Mouse (Mus musculus): ENCODE data around the gene Dnajb1.

Dnajb1 gene

DNA sequence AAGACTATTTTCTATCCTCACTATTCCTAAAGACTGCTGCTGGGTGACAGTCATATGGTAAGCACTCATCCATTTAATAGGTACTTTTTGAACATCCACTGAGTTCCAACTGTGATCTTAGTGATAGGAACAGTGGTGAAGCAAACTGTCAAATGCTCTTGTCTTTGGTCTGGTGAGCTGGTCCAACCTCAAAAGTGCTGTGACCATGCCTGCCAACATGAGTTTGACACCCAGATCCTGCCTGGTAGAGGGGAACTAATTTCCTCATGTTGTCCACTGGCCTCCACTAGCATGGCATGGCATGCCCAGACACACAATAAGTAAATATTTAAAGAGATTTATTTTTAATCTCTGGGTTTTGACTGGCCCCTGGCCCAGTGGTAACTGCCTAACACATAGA lies 8.6 kb downstream of the Dnajb1 start:
- no peak for DNase-seq

DNA sequence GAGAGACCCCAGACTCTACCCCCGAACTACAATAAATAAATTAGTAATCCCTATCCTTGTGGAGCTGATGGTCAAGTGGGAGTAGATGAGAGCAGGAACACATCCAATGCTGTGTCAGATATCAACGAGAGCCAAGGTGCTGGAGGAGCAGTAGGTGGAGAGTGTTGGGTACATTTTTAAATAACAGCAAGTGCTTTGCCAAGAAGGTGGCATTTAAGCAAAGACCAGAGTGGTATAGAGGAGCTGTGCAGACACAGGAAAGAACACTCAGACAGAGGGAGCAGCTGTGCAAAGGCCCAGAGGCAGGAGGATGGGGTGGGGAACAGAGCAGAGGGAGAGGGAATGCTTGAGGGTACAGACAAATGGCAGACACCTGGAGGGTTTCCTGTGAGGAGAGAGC lies 9.1 kb downstream of the Dnajb1 start:
- no peak for DNase-seq

DNA sequence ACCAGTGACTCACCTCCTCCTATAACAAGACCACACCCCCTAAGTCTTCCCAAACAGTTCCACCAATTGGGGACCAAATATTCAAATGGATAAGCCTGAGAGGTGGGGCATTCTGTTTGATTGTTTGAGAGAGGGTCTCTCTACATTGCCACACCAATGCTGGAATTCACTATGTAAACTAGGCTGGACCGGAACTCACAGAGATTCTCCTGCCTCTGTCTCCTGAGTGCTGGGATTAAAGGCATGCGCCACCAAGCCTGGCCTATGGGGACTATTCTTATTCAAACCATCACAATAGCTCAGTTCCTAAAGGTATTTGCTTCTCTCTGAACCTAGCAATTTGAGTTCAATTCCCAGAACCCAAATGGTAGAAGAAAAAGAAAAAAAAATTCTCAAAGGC lies 10.6 kb downstream of the Dnajb1 start:
- no peak for DNase-seq

DNA sequence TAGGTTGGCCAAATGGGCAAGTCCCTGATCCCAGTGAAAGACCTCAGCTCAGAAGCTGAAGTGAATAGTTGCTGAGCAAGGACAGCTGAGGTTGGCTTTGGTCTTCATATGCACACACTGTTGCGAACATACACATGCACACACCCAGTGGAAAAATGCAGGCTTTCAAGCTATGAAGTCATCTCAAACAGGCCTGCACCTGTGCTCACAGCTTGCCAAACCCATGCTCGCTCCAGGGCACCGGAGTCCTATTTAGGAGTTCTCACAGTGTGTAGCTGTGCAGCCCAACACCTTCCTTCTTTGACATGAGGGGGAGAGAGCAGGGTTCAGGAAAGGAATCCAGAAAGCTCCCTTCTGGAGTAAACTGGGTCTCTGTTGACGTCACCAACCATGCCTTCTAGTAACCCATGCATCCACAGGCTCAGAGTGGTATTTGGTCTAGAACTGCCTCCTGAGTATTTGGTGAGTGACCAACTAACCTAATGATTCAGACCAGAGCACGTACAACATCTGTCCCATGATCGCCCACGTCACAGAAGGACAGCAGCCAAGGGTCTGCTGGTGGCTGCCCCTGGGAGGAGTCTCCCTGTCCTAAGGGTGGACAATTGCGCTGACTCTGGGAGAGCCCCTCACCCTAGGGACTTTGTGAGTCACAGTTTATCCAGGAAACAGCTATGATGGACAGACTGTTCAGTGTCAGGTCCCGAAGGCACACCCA lies 11.7 kb downstream of the Dnajb1 start:
- DNase-seq = no peak

DNA sequence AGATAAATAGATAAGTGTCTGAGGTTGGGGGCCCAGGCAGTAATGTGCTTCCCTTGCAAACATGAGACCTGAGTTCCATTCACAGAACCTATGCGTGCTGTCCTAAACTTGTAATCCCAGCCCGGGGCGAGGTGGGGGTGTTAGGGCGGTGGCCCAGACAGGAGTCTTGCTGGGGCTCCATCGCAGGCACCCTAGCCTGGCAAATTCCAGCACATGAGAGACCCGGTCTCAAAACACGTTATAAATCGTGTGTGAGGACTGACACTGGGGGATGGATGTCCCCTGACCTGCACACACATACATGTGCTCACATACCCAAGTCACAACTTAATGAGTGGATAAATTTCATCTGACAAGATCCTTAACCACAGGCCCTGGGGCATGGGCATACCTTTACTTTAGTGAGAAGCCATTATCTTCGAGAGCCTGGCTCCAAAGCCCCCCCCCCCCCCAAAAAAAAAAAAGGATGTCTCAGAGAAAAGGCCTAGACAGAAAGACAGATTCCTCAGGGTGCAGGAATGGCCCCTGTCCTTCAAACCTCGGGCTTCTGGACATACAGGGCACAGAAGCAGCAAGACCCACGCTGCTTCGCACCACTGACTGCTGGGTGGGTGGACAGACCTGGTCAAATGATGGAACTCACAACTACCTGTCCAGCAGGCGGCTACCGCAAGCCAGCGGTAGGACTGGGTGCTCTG lies 13.8 kb downstream of the Dnajb1 start:
- DNase-seq = no peak

DNA sequence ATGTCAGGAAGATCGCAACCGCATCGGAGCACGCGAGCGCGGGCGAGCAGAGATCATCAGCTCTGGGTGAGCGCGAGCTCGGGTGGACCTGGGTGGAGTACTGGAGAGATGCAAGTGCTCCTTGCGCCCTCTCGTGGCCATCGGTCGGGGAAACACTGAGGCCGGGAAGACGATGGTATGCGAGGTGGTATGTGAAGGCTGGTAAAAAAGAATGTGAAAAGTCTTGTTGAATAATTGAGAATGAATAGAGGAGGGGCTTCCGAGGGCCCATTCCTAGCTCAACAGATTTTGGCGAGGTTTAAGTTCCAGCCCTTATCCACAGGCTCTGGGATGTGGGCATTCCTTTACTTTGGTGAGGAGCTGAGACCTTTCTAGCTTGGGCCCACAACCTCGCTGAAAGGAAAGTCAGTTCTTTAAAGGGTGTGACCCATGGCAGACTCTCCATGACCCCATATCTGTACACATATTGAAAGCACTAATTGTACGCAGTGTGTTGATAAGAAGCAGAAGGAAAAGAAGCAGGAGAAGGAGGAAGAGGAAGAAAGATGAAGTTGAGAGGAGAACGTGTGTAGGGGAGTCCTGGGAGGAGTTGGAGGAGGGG lies 14.5 kb downstream of the Dnajb1 start:
- peak; percentile 93 for DNase-seq

DNA sequence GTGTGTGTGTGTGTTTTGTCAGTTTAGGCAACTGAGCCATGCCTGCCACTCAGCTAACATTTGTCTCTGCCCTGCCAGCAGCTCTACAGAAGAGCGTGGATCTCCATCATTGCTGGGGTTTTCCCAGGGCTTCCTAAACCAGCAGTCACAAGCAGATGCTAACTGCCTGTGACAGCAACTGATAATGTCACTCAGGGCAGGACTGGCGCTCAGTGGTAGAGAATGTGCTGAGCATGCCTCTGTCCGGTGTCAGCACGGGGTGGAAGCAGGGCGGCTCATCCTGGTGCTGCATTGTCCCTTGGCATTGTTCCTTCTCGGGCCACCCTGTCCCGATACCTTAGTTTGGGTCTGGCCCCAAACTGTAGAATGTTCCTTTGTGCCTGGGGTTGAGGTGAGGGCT lies 15.6 kb downstream of the Dnajb1 start:
- DNase-seq = no peak

DNA sequence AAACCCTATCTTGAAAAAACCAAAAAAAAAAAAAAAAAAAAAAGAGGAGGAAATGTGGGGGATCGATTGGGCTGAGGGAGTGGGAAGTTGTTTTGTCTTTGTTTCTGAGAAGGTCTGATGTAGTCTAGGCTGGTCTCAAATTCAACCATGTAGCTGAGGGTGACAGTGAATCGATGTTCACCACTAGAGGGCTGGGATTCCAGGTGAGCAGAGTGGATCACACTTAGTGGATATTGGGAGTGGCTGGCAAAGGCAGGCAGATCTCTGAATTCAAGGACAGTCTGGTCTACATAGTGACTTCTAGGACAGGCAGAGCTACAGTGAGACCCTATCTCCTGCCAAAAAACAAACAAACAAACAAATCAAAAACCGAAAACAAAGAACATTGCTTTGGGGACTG lies 16.7 kb downstream of the Dnajb1 start:
- no peak for DNase-seq

DNA sequence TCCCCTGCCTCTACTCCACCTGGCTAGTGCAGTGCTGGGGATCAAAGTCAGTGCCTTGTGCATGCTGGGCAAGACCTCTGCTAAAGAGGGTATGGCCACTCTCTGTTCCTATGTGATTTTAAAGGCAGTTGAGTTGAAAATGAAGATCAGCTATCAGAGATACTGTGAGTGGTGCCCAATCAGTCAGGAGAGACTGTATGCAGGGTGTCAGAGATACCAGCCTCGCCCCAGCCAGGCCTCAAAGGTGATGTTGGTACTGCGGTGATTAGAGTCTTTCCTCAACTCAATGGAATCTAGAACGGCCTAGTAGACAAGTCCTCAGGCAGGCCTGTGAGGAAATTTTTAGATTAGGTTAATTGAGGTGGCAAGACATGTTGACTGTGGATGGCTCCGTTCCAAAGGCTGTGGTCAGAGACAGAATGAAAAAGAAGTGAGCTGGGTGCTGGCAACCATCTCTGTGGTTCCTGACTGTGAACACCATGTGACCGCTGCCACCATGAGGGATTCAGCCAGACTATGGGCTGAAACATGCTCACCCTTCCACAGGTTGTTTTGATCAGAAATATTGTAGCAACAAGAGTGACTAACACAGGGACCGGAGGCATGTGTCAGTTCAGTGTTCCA lies 17.8 kb downstream of the Dnajb1 start:
- DNase-seq = no peak

DNA sequence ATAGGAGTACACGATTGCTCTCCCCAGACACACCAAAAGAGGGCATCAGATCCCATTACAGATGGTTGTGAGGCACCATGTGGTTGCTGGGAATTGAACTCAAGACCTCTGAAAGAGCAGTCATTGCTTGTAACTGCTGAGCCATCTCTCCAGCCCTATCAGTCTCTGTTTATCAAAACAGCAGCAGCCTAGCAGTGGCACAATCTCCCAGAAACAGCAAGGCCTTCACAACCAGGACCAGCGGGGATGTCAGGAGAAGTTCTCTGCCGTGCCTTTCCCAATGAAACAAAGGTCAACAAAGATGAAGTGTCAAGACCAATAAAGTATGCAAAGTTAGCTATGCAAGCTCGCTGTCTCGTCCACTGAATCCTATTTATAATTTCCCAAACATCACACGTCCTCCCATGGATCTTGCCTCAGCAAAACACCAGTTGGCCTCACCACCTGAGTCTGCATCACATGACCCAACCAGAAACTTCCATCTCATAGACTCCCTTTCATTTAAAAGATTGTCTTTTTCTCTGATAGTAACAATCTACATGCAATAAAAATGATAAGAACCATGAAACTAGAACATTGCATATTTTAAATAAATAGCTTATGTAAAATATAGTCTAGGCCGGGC lies 24.2 kb downstream of the Dnajb1 start:
- no peak for DNase-seq

DNA sequence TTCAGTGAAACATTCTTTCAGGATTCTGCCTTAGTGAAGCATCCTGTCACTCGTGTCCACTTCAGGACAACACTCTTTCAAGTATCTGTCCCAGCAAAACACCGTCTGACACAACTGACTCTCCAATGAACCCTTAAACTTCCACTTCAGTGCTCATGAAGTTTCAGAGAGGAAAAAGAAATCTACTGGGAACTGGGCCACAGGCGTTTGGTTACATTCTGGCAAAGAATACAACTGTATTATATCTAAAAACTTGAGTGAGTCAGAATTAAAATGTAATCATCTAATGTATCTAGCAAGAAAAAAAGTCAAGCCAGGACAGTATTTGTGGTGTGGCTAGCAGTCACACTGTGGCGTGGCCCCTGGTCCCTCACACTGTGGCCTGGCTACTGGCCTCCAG lies 30.9 kb downstream of the Dnajb1 start:
- no peak for DNase-seq

DNA sequence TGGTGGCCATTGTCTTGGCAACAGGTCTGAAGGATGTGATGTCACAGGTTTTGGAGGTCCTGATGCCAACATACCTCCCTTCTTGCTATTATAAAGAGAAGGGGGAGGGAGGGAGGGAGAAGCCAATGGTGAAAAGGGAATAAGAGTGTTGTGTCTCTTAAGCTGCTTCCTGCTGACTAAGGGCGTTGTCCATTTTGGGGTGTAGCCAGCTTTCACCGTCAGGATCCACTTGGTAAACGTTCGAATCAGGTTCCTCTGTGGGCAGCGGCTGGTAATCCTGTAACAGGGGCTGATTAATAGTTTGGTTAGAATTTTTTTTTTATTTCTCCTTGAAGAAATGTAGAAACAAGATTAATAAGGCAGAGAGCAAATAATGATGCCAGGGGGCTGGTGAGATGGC lies 31.7 kb downstream of the Dnajb1 start:
- DNase-seq = no peak

DNA sequence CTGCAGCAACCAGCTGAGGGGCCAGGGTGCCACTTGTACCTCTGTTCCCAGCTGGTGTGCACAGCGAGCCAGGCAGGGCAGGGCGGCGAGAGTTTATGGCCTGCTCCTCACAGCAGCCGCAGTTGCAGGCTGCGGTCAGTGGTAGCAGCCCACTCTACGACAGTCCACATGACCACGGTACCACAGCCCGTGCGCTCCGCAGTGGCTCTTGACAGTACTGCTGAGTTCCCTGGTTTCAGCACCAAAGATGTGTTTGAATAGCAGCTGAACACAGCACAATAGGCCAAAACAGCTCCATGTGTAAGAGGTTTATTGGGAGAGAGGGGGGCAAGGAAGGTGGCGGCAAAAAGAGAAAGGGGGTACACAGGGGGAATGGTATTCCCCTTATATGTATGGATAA lies 39.5 kb downstream of the Dnajb1 start:
- DNase-seq = no peak

DNA sequence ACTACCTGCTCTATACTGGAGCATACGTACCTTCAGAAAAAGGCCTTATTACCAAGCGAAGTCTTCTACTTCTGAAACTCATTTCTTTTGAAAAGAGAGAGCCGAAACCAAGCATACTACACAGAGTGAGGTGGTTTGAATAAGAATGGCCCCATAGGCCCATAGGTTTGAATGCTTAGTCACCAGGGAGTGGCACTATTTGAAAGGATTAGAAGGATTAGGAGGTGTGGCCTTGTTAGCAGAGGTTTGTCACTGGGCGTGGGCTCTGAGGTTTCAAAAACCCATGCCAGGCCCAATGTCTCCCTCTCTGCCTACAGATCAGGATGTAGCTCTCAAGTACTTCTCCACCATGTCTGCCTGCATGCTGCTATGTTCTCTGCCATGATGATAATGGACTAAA lies 40.0 kb downstream of the Dnajb1 start:
- no peak for DNase-seq

DNA sequence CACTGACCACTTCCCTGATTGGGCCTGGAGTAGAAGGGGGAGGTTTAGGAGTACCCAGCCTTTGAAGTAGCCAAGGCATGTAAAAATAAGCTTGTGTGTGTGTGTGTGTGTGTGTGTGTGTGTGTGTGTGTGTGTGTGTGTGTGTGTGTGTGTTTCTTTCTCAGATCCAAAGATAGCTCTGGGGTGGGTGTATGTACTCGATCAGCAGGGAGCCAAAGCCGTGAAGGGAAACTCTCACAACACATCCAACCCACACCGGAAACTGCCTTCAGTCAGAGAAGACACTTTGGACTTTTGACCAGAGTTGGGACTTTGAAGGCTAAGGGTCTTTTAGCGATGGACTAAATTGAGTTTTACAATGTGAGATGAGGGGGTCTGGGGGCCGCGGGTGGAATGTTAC lies 41.7 kb downstream of the Dnajb1 start:
- DNase-seq = no peak

DNA sequence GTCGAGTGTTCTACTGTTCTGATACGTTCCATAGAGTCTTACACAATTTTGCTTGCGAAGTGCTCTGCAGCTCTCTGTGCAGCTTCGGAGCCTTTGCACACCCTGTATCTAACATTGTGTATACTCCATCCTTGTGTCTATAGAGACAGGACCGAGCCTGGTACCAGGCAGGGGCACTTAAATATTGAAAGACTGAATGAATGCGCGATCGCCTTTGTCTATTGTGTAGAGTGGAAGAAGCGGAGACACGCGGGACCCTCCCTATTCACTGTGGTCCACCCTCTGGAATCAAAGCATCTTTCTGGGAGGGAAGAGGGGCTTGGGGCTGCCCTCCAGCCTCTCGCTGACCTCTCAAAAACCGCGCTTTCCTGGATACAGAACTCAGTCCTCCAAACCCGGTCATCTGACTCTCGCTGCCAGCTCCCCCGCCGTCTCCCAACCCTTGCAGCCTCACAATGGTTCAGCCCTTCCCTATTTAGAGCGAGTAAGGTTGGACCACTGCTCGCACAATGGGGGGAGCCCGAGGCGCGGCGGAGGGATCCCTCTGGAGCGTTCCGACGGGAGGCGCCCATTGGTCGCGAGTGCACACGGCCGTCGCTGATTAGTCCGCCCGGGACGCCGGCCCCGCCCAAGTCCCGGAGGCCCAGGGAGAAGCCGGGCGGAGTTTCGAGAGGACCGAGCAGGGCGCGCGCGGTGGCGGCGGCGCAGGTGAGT lies 44.2 kb downstream of the Dnajb1 start, which contains the start of gene Gipc1:
Gipc1 (plus strand) TSS at position 648 of the 714 bp plus-strand sequence.
- DNase-seq = peak; percentile 97

DNA sequence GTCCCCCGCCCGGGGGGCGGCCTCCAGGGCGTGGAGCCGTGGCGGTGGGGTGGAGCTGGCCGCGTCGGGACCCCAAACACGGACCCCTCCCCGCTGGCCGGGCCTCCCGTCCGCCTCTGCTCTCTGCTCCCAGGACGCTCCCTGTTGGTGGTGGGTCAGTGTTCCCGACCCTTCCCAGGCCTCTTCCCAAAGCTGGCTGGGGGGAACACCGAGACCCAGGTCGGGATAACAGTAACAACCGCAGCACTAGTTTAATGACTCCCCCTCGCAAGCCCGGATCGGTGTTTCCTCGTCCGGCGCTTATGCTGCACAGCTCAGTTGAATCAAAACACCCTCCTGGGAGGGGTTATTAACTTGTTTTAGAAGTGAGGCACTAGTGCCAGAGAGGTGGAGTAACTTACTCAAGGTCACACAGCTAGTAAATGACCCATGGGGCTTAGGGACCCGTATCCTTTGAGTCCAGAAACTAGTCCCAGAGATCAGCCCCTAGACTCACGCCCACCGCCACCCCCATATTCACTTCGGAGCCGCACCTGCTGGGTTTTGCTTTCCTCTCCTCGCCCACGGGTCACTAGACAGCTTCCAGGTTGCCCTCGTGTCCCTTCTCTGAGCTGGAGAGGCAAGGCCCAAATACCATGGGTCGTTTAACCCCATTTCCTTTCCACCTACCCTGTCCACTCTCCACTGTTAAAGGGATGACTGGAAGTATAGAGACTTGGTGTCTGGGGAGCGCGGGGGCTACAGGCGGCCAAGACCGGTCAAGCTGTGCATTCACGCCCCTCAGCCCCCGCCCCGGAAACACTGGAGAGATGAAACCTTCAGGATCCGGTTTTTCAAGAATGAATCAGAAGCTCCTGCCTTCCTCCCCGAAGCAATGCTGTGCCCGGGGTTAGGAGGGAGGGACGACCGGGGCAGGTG lies 45.0 kb downstream of the Dnajb1 start:
- DNase-seq = no peak

DNA sequence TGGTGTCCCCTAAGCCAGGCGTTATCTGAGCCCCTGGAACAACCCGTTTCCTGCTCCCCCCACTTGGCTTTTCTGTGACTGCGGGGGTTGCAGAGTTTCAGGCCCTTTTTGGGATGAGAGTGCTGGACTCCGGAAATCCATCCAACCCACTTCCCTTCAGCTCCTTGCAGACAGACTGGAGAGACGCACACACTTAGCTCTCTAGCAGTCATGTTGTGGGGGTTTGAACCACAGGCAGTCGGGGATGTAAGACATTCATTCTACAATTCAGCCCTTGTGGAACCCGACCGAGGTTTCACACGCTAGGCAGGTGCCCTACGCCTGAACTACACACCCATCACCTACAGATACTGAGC lies 45.6 kb downstream of the Dnajb1 start:
- no peak for DNase-seq

DNA sequence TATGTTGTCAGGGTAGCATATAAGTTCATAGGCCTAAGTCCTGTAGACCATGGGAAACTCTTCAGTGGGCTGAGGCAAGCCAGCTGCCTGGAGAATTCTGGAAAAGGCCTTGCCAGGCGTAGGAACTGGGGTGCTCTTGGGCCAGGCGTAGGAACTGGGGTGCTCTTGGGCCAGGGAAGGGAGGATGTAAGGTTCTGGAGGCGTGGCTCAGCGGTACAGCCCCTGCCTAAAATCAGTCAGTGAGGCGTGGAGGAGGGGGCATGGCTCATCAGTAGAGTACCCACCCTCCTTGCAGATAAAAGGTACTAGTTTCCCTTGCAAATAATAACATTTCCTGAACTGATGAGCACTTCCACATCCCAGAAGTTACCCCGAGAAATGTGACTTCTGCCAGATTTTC lies 46.7 kb downstream of the Dnajb1 start:
- no peak for DNase-seq

DNA sequence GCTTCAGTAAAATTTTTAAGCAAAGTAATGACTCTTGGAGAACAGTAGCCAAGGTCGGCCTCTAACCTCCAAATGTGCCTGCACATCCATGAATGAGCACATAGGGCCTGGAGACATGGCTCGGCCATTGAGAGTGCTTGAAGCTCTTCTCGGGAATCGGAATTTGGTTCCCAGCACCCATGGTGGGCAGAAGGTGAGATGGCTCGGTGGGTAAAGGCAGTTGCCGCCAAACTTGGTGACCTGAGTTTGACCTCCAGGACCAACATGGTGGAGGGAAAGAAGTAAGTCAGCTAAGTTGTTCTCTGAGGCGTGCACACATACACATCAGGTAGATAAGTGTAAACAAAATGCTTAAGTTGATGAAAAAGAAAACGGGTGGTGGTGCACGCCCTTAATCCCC lies 48.0 kb downstream of the Dnajb1 start:
- no peak for DNase-seq

DNA sequence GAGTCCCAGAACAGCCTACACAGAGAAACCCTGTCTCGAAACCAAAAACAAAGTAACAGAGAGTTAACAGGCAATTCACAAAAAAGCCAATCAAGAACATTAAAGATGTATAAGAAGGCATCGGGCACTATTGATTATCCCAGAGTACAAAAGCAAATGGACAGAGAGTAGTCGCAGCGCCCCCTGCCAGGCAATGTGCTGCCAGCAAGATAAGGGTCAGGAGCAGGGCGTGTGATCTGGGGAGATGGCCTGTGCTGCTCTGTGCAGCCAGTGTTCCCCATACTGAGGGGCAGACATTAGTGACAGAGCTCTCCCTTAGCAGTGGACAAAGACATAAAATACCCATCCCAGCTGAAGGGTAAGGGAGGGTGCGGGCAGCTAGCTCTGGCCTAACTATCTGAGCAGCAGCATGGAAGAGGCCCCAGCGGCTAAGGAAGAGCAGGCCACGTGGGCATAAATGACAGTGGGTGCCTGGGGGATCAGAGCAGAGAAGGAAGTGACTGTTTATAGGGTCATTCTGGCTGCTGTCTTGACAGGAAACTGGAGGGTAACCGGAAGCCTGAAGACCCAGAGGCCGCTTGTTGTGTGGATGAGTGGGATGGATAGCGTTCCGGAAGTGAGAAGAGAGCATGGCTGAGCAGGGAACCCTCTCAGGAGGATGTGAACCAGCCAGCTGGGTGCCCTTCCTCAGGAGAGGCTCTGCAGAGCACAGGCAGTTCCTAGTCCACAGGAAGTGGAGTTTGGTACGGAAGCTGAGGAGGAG lies 48.7 kb downstream of the Dnajb1 start:
- DNase-seq = no peak
